Mouse (Mus musculus): ENCODE results near the gene Cdc42ep5. TPM values are rescaled to one million over a fixed set of nuclear protein-coding genes. Genes with fewer than 3 reads are reported as not detected.

Gene Cdc42ep5
- total RNA-seq, 1 experiment = 17.2 TPM

GRCm38 (mm10) chr7:4147836-4148235 is 16.8 kb downstream of the Cdc42ep5 start:
- in situ Hi-C loops (cut with MboI; ENCODE audit: low sequenced_read_pairs in 2 of 2, unreplicated experiment in 2 of 2) = loop anchor here in 1 of 2 experiments (25.0 kb wide), 1 partner anchor 289 kb away; the partner anchor contains the start of gene Rdh13
- no peak overlapping the region for H3K4me3 ChIP-seq (ENCODE audit: insufficient read depth in 1 of 2, low read depth in 1 of 2, low read length in 2 of 2, poor library complexity in 1 of 2, severe bottlenecking in 1 of 2)
- peaks cover 7 to 23% of the 10 kb centered on the region in 2 experiments for H3K4me1 ChIP-seq (ENCODE audit: control insufficient read depth in 2 of 2, insufficient read depth in 2 of 2, low read length in 2 of 2, poor library complexity in 1 of 2)
- no peak for DNase-seq (ENCODE audit: low read depth, low spot score)
- H3K36me3 ChIP-seq (ENCODE audit: control insufficient read depth, insufficient read depth, low read length, poor library complexity, severe bottlenecking) = peaks cover 47% of the 10 kb centered on the region
- TF ChIP-seq MAFK (IDR thresholded peaks at IDR 0.05; ENCODE audit: insufficient read depth, low read depth, low read length) (no peak), ZNF384 (IDR thresholded peaks at IDR 0.05; ENCODE audit: low read depth, low read length) (no peak), CHD2 (IDR thresholded peaks at IDR 0.05; ENCODE audit: low read depth, low read length) (no peak), HCFC1 (IDR thresholded peaks at IDR 0.05; ENCODE audit: borderline replicate concordance, insufficient read depth, low read length) (no peak), ZC3H11A (IDR thresholded peaks at IDR 0.05; ENCODE audit: borderline replicate concordance, low read depth, low read length) (no peak)
- H3K27ac ChIP-seq (ENCODE audit: insufficient read depth, low read depth, low read length, poor library complexity, severe bottlenecking) = no peak overlapping the region
- H3K9me3 ChIP-seq (ENCODE audit: control insufficient read depth, insufficient read depth, low read depth, low read length) = no peaks in the 10 kb centered on the region
- H3K9ac ChIP-seq (ENCODE audit: insufficient read depth, low read depth, low read length, poor library complexity, severe bottlenecking) = no peak overlapping the region

GRCm38 (mm10) chr7:4147371-4147770 is 17.3 kb downstream of the Cdc42ep5 start:
- in situ Hi-C loops (cut with MboI; ENCODE audit: low sequenced_read_pairs in 2 of 2, unreplicated experiment in 2 of 2) = loop anchor here in 1 of 2 experiments (25.0 kb wide), 1 partner anchor 290 kb away; the partner anchor contains the start of gene Rdh13
- peaks cover 51% of the 10 kb centered on the region for H3K36me3 ChIP-seq (ENCODE audit: control insufficient read depth, insufficient read depth, low read length, poor library complexity, severe bottlenecking)
- H3K27ac ChIP-seq (ENCODE audit: insufficient read depth, low read depth, low read length, poor library complexity, severe bottlenecking) = no peak overlapping the region
- no peaks in the 10 kb centered on the region for H3K9me3 ChIP-seq (ENCODE audit: control insufficient read depth, insufficient read depth, low read depth, low read length)
- H3K9ac ChIP-seq (ENCODE audit: insufficient read depth, low read depth, low read length, poor library complexity, severe bottlenecking) = no peak overlapping the region
- no peak for DNase-seq (ENCODE audit: low read depth, low spot score)
- TF ChIP-seq HCFC1 (IDR thresholded peaks at IDR 0.05; ENCODE audit: borderline replicate concordance, insufficient read depth, low read length) (no peak), ZNF384 (IDR thresholded peaks at IDR 0.05; ENCODE audit: low read depth, low read length) (no peak), CHD2 (IDR thresholded peaks at IDR 0.05; ENCODE audit: low read depth, low read length) (no peak), ZC3H11A (IDR thresholded peaks at IDR 0.05; ENCODE audit: borderline replicate concordance, low read depth, low read length) (no peak), MAFK (IDR thresholded peaks at IDR 0.05; ENCODE audit: insufficient read depth, low read depth, low read length) (no peak)
- peaks cover 7 to 23% of the 10 kb centered on the region in 2 experiments for H3K4me1 ChIP-seq (ENCODE audit: control insufficient read depth in 2 of 2, insufficient read depth in 2 of 2, low read length in 2 of 2, poor library complexity in 1 of 2)
- no peak overlapping the region for H3K4me3 ChIP-seq (ENCODE audit: insufficient read depth in 1 of 2, low read depth in 1 of 2, low read length in 2 of 2, poor library complexity in 1 of 2, severe bottlenecking in 1 of 2)

GRCm38 (mm10) chr7:4146241-4147180 is 18.1 kb downstream of the Cdc42ep5 start:
- TF ChIP-seq CHD2 (IDR thresholded peaks at IDR 0.05; ENCODE audit: low read depth, low read length) (no peak), HCFC1 (IDR thresholded peaks at IDR 0.05; ENCODE audit: borderline replicate concordance, insufficient read depth, low read length) (no peak), ZNF384 (IDR thresholded peaks at IDR 0.05; ENCODE audit: low read depth, low read length) (no peak), ZC3H11A (IDR thresholded peaks at IDR 0.05; ENCODE audit: borderline replicate concordance, low read depth, low read length) (no peak), MAFK (IDR thresholded peaks at IDR 0.05; ENCODE audit: insufficient read depth, low read depth, low read length) (no peak)
- no peak for DNase-seq (ENCODE audit: low read depth, low spot score)
- peaks cover 7 to 19% of the 10 kb centered on the region in 2 experiments for H3K4me1 ChIP-seq (ENCODE audit: control insufficient read depth in 2 of 2, insufficient read depth in 2 of 2, low read length in 2 of 2, poor library complexity in 1 of 2)
- no peak overlapping the region for H3K27ac ChIP-seq (ENCODE audit: insufficient read depth, low read depth, low read length, poor library complexity, severe bottlenecking)
- in situ Hi-C loops (cut with MboI; ENCODE audit: low sequenced_read_pairs in 2 of 2, unreplicated experiment in 2 of 2) = loop anchor here in 1 of 2 experiments (25.0 kb wide), 1 partner anchor 291 kb away; the partner anchor contains the start of gene Rdh13
- 0 out of 4 replicates have a peak overlapping the region, but pooled peaks of 1 of the 2 experiments have one; percentile 12 for H3K4me3 ChIP-seq (ENCODE audit: insufficient read depth in 1 of 2, low read depth in 1 of 2, low read length in 2 of 2, poor library complexity in 1 of 2, severe bottlenecking in 1 of 2)
- peaks cover 60% of the 10 kb centered on the region for H3K36me3 ChIP-seq (ENCODE audit: control insufficient read depth, insufficient read depth, low read length, poor library complexity, severe bottlenecking)
- no peaks in the 10 kb centered on the region for H3K9me3 ChIP-seq (ENCODE audit: control insufficient read depth, insufficient read depth, low read depth, low read length)
- peak overlapping the region; percentile 5; the same call in 1 of the 2 replicates for H3K9ac ChIP-seq (ENCODE audit: insufficient read depth, low read depth, low read length, poor library complexity, severe bottlenecking)

- Histone ChIP-seq H3K9me3 (ENCODE audit: control insufficient read depth, insufficient read depth, low read depth, low read length) (no peaks in the 10 kb centered on the region), H3K4me1 (ENCODE audit: control insufficient read depth in 2 of 2, insufficient read depth in 2 of 2, low read length in 2 of 2, poor library complexity in 1 of 2) (peaks cover 3 to 14% of the 10 kb centered on the region in 2 experiments; a peak in 2 of 4 replicates), H3K4me3 (ENCODE audit: insufficient read depth in 1 of 2, low read depth in 1 of 2, low read length in 2 of 2, poor library complexity in 1 of 2, severe bottlenecking in 1 of 2) (no peak overlapping the region), H3K27ac (ENCODE audit: insufficient read depth, low read depth, low read length, poor library complexity, severe bottlenecking) (no peak overlapping the region), H3K9ac (ENCODE audit: insufficient read depth, low read depth, low read length, poor library complexity, severe bottlenecking) (no peak overlapping the region), H3K36me3 (ENCODE audit: control insufficient read depth, insufficient read depth, low read length, poor library complexity, severe bottlenecking) (peaks cover 68% of the 10 kb centered on the region)
- no peak for TF ChIP-seq ZNF384 (IDR thresholded peaks at IDR 0.05; ENCODE audit: low read depth, low read length)
- peak; percentile 43; the same call in 1 of the 2 replicates for TF ChIP-seq ZC3H11A (IDR thresholded peaks at IDR 0.05; ENCODE audit: borderline replicate concordance, low read depth, low read length)
- in situ Hi-C loops (cut with MboI; ENCODE audit: low sequenced_read_pairs in 2 of 2, unreplicated experiment in 2 of 2) = loop anchor here in 1 of 2 experiments (25.0 kb wide), 1 partner anchor 292 kb away; the partner anchor contains the start of gene Rdh13
- no peak for DNase-seq (ENCODE audit: low read depth, low spot score)
Measured at GRCm38 (mm10) chr7:4145552-4146190, 19.0 kb downstream of the Cdc42ep5 start.

All from ES-E14 (cell line).